Mouse (Mus musculus): ENCODE data around the gene Itsn2. TPM values are rescaled to one million over a fixed set of nuclear protein-coding genes. Genes with fewer than 3 reads are reported as not detected.

Gene Itsn2
- polyA plus RNA-seq (2012; rRNA removed): 17.4 and 17.5 TPM in 2 replicates

DNA sequence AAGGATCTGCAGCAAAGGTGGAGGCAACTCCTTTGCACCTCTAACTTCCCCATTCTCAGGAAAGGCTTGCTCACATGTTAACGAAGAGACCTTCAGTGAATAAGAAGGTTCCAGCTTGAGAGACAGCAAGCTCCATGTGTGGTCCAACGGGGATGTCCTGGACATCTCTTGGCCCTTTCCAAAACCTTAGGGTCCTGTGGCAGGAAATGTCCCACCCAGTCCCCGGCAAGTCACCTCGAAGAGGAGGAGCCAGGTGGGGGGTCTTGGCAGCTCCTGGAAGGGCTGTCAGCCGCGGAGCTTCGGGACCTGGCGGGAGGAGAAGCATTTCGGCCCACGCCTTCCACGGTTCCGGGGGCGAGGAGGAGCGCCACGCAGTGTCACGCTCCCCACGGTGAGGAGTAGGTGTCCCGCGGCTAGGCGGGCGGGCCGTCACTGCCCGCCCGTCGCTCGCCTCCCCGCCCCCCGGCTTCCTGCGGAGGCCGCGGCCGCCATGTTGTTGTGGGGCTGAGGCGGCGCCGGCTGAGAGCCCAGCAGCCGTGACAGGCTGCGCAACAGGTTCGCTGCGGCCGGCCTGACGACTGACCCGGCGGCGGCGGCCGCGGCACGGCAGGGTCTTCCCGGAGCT is at the start of gene Itsn2, which contains the start of gene Gm3625:
Itsn2 (plus strand) TSS at position 98 of the 625 bp plus-strand sequence.
Gm3625 (minus strand) TSS at position 387 of the 625 bp plus-strand sequence.

DNA sequence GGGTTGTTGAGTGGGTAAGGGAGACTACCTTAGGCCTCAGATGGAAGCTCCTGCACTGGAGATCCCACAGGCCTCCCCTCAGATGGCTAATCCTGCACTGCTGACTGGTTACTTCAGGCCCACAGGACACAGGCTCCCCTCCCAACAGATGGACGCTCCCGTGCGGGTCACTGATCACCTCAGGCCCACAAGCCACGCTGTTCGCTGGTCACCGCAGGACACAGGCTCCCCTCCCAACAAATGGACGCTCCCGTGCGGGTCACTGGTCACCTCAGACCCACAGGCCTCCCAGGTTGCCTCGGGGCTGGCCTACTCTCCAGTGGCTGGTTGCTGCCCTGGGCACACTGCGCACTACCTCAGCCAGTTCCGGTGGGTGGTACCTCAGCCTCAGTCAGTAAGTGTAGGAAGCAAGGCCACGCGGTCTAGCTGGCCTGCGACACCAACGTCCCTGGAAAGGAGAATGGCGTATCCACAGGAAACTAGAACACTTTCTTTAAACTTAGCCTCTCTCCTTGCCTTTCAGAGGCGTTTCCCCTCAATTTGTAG is 145.7 kb downstream of the Itsn2 start, which contains the start of gene Fam228a:
Fam228a (minus strand) TSS at position 400 of the 546 bp plus-strand sequence.

Other genes starting within 250 kb of the Itsn2 start
- 24.9 and 25.6 TPM in 2 replicates for gene Ncoa1, start 115.5 kb upstream of the Itsn2 start, polyA plus RNA-seq (2012; rRNA removed)
- gene Gm3625, start 289 bp downstream of the Itsn2 start, polyA plus RNA-seq (2012; rRNA removed): not detected in 2 replicates
- not detected in 2 replicates for gene Fam228a, start 145.8 kb downstream of the Itsn2 start, polyA plus RNA-seq (2012; rRNA removed)
- gene Pfn4, start 176.4 kb downstream of the Itsn2 start, polyA plus RNA-seq (2012; rRNA removed): 0.07 and 0.10 TPM in 2 replicates
- 0.08 and 0.23 TPM in 2 replicates for gene Fam228b, start 176.6 kb downstream of the Itsn2 start, polyA plus RNA-seq (2012; rRNA removed)
- gene Sf3b6, start 224.9 kb downstream of the Itsn2 start, polyA plus RNA-seq (2012; rRNA removed): 36.7 and 37.3 TPM in 2 replicates
- 7.6 and 9.2 TPM in 2 replicates for gene Fkbp1b, start 249.0 kb downstream of the Itsn2 start, polyA plus RNA-seq (2012; rRNA removed)

Measured in colon, adult 2 months (tissue).